Mouse (Mus musculus): ENCODE data around the gene Lysmd2.
"Not testable (repeated sequence)": the region's sequence is repeated elsewhere in the genome, so short reads cannot be mapped to it uniquely, and the experiment has no call there.

The Lysmd2 gene

GRCm38 (mm10) chr9:75625556-75626307, at the start of gene Lysmd2:
Lysmd2 (plus strand) TSS chr9:75625741.
- in situ Hi-C loops (cut with MboI; ENCODE audit: low pct_unique_long_range_greater_than_20kb in 1 of 2, low sequenced_read_pairs in 2 of 2, unreplicated experiment in 1 of 2), result no loop called here

- in situ Hi-C loops (cut with MboI; ENCODE audit: low pct_unique_long_range_greater_than_20kb in 1 of 2, low sequenced_read_pairs in 2 of 2, unreplicated experiment in 1 of 2), result no loop called here
Measured at GRCm38 (mm10) chr9:75579321-75579720, 46.2 kb upstream of the Lysmd2 start.

- in situ Hi-C loops (cut with MboI; ENCODE audit: low pct_unique_long_range_greater_than_20kb in 1 of 2, low sequenced_read_pairs in 2 of 2, unreplicated experiment in 1 of 2), result no loop called here
Measured at GRCm38 (mm10) chr9:75581694-75582350, 43.7 kb upstream of the Lysmd2 start.

GRCm38 (mm10) chr9:75589850-75590790, 35.4 kb upstream of the Lysmd2 start:
- in situ Hi-C loops (cut with MboI; ENCODE audit: low pct_unique_long_range_greater_than_20kb in 1 of 2, low sequenced_read_pairs in 2 of 2, unreplicated experiment in 1 of 2), result no loop called here

GRCm38 (mm10) chr9:75593481-75593880, 32.1 kb upstream of the Lysmd2 start:
- in situ Hi-C loops (cut with MboI; ENCODE audit: low pct_unique_long_range_greater_than_20kb in 1 of 2, low sequenced_read_pairs in 2 of 2, unreplicated experiment in 1 of 2), result no loop called here

- in situ Hi-C loops (cut with MboI; ENCODE audit: low pct_unique_long_range_greater_than_20kb in 1 of 2, low sequenced_read_pairs in 2 of 2, unreplicated experiment in 1 of 2), result no loop called here
Measured at GRCm38 (mm10) chr9:75597036-75597435, 28.5 kb upstream of the Lysmd2 start.

- in situ Hi-C loops (cut with MboI; ENCODE audit: low pct_unique_long_range_greater_than_20kb in 1 of 2, low sequenced_read_pairs in 2 of 2, unreplicated experiment in 1 of 2), result no loop called here
Measured at GRCm38 (mm10) chr9:75597596-75597995, 27.9 kb upstream of the Lysmd2 start.

GRCm38 (mm10) chr9:75599191-75599841, 26.2 kb upstream of the Lysmd2 start:
- in situ Hi-C loops (cut with MboI; ENCODE audit: low pct_unique_long_range_greater_than_20kb in 1 of 2, low sequenced_read_pairs in 2 of 2, unreplicated experiment in 1 of 2), result no loop called here

GRCm38 (mm10) chr9:75600166-75600934, 25.2 kb upstream of the Lysmd2 start:
- in situ Hi-C loops (cut with MboI; ENCODE audit: low pct_unique_long_range_greater_than_20kb in 1 of 2, low sequenced_read_pairs in 2 of 2, unreplicated experiment in 1 of 2), result no loop called here

- in situ Hi-C loops (cut with MboI; ENCODE audit: low pct_unique_long_range_greater_than_20kb in 1 of 2, low sequenced_read_pairs in 2 of 2, unreplicated experiment in 1 of 2), result no loop called here
Measured at GRCm38 (mm10) chr9:75601510-75601909, 24.0 kb upstream of the Lysmd2 start.

- in situ Hi-C loops (cut with MboI; ENCODE audit: low pct_unique_long_range_greater_than_20kb in 1 of 2, low sequenced_read_pairs in 2 of 2, unreplicated experiment in 1 of 2), result no loop called here
Measured at GRCm38 (mm10) chr9:75607496-75607895, 18.0 kb upstream of the Lysmd2 start.

GRCm38 (mm10) chr9:75609505-75609904, 16.0 kb upstream of the Lysmd2 start:
- in situ Hi-C loops (cut with MboI; ENCODE audit: low pct_unique_long_range_greater_than_20kb in 1 of 2, low sequenced_read_pairs in 2 of 2, unreplicated experiment in 1 of 2), result no loop called here

- in situ Hi-C loops (cut with MboI; ENCODE audit: low pct_unique_long_range_greater_than_20kb in 1 of 2, low sequenced_read_pairs in 2 of 2, unreplicated experiment in 1 of 2), result no loop called here
Measured at GRCm38 (mm10) chr9:75609965-75610364, 15.6 kb upstream of the Lysmd2 start.

GRCm38 (mm10) chr9:75610571-75611493, 14.7 kb upstream of the Lysmd2 start, which contains the start of gene Tmod2:
Tmod2 (minus strand) TSS chr9:75611325.
- in situ Hi-C loops (cut with MboI; ENCODE audit: low pct_unique_long_range_greater_than_20kb in 1 of 2, low sequenced_read_pairs in 2 of 2, unreplicated experiment in 1 of 2), result no loop called here

- in situ Hi-C loops (cut with MboI; ENCODE audit: low pct_unique_long_range_greater_than_20kb in 1 of 2, low sequenced_read_pairs in 2 of 2, unreplicated experiment in 1 of 2), result no loop called here
Measured at GRCm38 (mm10) chr9:75616560-75616959, 9.0 kb upstream of the Lysmd2 start.

GRCm38 (mm10) chr9:75618836-75619400, 6.6 kb upstream of the Lysmd2 start:
- in situ Hi-C loops (cut with MboI; ENCODE audit: low pct_unique_long_range_greater_than_20kb in 1 of 2, low sequenced_read_pairs in 2 of 2, unreplicated experiment in 1 of 2), result no loop called here

- in situ Hi-C loops (cut with MboI; ENCODE audit: low pct_unique_long_range_greater_than_20kb in 1 of 2, low sequenced_read_pairs in 2 of 2, unreplicated experiment in 1 of 2), result not testable (repeated sequence)
Measured at GRCm38 (mm10) chr9:75619761-75620160, 5.8 kb upstream of the Lysmd2 start.

All from mouse embryonic stem cell (cell line).